ENCODE assay signal across 16 mouse cellular contexts in the genomic region with DNA sequence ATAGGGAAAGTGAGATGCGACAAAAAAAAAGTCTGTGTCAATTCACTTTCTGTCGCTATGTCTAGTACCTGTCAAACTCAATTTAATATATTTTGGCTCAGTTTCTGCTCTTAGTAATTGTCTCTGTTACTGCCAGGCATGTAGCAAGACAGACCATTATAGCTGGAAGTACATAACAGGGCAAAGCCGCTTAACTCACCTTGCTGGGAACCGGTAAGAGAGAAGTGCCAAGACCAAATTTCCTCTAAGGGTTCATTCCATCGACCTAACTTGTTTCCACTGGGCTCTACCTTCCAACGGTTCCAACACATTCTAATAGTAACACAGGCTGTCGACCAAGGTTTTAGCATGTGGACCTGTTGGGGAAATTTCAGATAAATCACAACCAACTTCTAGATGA.
"Had no signal": no experiment of that assay in that cellular context is flagged by ENCODE, and none has a peak within 500 bp of the region (broad histone marks: within the 10 kb centered on the region; RNA-seq: fewer than 3 reads in every experiment).

No protein-coding gene starts in this region.

- DNase-seq: retina, postnatal 1 day; right cerebral cortex, adult 18-20 months; right cerebral cortex, postnatal 14 days; right cerebral cortex, postnatal 25 days; right cerebral cortex, postnatal 4 days; spleen, adult 18-20 months; thymus, adult 18-20 months; thymus, adult 2 months; thymus, postnatal 14 days; thymus, postnatal 25 days; thymus, postnatal 36 days; thymus, postnatal 4 days had no signal

- H3K4me2 ChIP-seq: neural tube, embryonic 13.5 days; neural tube, embryonic 15.5 days; stomach, embryonic 15.5 days had no signal

- H3K27ac ChIP-seq: neural tube, embryonic 13.5 days; neural tube, embryonic 15.5 days; stomach, embryonic 15.5 days; stomach, postnatal 0 days had no signal

- H3K9me3 ChIP-seq: neural tube, embryonic 13.5 days; neural tube, embryonic 15.5 days; stomach, embryonic 15.5 days had no signal

- H3K4me1 ChIP-seq: neural tube, embryonic 13.5 days; neural tube, embryonic 15.5 days; stomach, embryonic 15.5 days had no signal

- H3K9ac ChIP-seq: neural tube, embryonic 13.5 days; neural tube, embryonic 15.5 days; stomach, embryonic 15.5 days had no signal

- H3K27me3 ChIP-seq: neural tube, embryonic 13.5 days; neural tube, embryonic 15.5 days; stomach, embryonic 15.5 days had no signal

- H3K4me3 ChIP-seq: neural tube, embryonic 13.5 days; neural tube, embryonic 15.5 days; stomach, embryonic 15.5 days had no signal

- H3K36me3 ChIP-seq: neural tube, embryonic 13.5 days; neural tube, embryonic 15.5 days; stomach, embryonic 15.5 days had no signal
